Mouse (Mus musculus): ENCODE measurements around the gene Jam2. TPM values are rescaled to one million over a fixed set of nuclear protein-coding genes. Genes with fewer than 3 reads are reported as not detected.

Gene Jam2
- polyA plus RNA-seq, 1 experiment from 2014 or later, result 10.3 TPM

DNA sequence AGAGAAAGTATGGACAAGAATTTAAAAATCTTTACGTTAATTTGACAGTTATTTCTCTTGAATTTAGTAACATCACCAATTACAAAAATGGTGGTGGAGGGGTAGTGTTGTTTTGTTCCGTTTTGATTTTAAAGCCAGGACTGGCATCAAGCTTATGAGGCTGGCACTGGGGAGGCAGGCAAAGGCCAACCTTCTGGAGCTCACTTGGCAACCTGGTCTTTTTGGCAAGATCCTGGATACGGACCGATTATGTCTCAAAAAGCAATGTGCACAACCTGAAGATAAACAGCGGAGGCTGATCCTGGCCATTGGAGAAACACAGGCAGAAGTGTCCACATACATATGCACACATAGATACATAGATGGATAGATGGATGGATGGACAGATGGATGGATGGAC is 58.8 kb downstream of the Jam2 start:
- Histone ChIP-seq H3K36me3 (ENCODE audit: control insufficient read depth, insufficient read depth, low read length) (peaks cover 50% of the 10 kb centered on the region), H3K4me3 (ENCODE audit: control insufficient read depth in 1 of 2, insufficient read depth in 1 of 2, low read depth in 1 of 2, low read length in 2 of 2) (no peak overlapping the region), H3K9ac (ENCODE audit: low read length) (no peak overlapping the region), H3K4me2 (ENCODE audit: low read length) (peak overlapping the region; percentile 75), H3K4me1 (ENCODE audit: control insufficient read depth in 2 of 2, insufficient read depth in 2 of 2, low read length in 2 of 2) (peaks cover 4 to 29% of the 10 kb centered on the region in 2 experiments; a peak in 3 of 4 replicates), H3K27me3 (ENCODE audit: control insufficient read depth, insufficient read depth, low read length) (no peaks in the 10 kb centered on the region), H3K9me3 (ENCODE audit: control insufficient read depth, low read length) (no peaks in the 10 kb centered on the region), H3K27ac (replicated peaks in 1 of 2; ENCODE audit: control insufficient read depth in 1 of 2, insufficient read depth in 1 of 2, low read depth in 2 of 2, low read length in 2 of 2) (no peak overlapping the region)
- 93% methylated on average over 5 of the region's 5 CpGs for WGBS
- ATAC-seq (ENCODE audit: insufficient number of reproducible peaks, insufficient read depth, low FRiP score, low read depth), result no peak

GRCm38 (mm10) chr16:84834344-84834743 is 60.4 kb downstream of the Jam2 start:
- Histone ChIP-seq H3K9ac (ENCODE audit: low read length) (peak overlapping the region; percentile 99), H3K4me2 (ENCODE audit: low read length) (peak overlapping the region; percentile 75), H3K27me3 (ENCODE audit: control insufficient read depth, insufficient read depth, low read length) (no peaks in the 10 kb centered on the region), H3K4me3 (ENCODE audit: control insufficient read depth in 1 of 2, insufficient read depth in 1 of 2, low read depth in 1 of 2, low read length in 2 of 2) (peak overlapping the region; percentile 98 to 99), H3K36me3 (ENCODE audit: control insufficient read depth, insufficient read depth, low read length) (peaks cover 38% of the 10 kb centered on the region), H3K4me1 (ENCODE audit: control insufficient read depth in 2 of 2, insufficient read depth in 2 of 2, low read length in 2 of 2) (peaks cover 4 to 29% of the 10 kb centered on the region in 2 experiments; a peak in 3 of 4 replicates), H3K27ac (replicated peaks in 1 of 2; ENCODE audit: control insufficient read depth in 1 of 2, insufficient read depth in 1 of 2, low read depth in 2 of 2, low read length in 2 of 2) (peak overlapping the region; percentile 99 to 100), H3K9me3 (ENCODE audit: control insufficient read depth, low read length) (no peaks in the 10 kb centered on the region)
- no peak; the same call in 1 of the 2 replicates for ATAC-seq (ENCODE audit: insufficient number of reproducible peaks, insufficient read depth, low FRiP score, low read depth)
- under 1% methylated on average over 22 of the region's 22 CpGs for WGBS

GRCm38 (mm10) chr16:84834745-84835440 is 61.0 kb downstream of the Jam2 start, which contains the start of gene Gabpa:
Gene Gabpa (plus strand): TSS chr16:84834925.
- Histone ChIP-seq H3K4me2 (ENCODE audit: low read length) (peak within 1 kb of the TSS; percentile 85), H3K4me3 (ENCODE audit: control insufficient read depth in 1 of 2, insufficient read depth in 1 of 2, low read depth in 1 of 2, low read length in 2 of 2) (peak within 1 kb of the TSS; percentile 98 to 99), H3K4me1 (ENCODE audit: control insufficient read depth in 2 of 2, insufficient read depth in 2 of 2, low read length in 2 of 2) (peaks cover 4 to 29% of the 10 kb centered on the region in 2 experiments; a peak in 3 of 4 replicates), H3K27me3 (ENCODE audit: control insufficient read depth, insufficient read depth, low read length) (no peaks in the 10 kb centered on the region), H3K27ac (replicated peaks in 1 of 2; ENCODE audit: control insufficient read depth in 1 of 2, insufficient read depth in 1 of 2, low read depth in 2 of 2, low read length in 2 of 2) (peak within 1 kb of the TSS; percentile 99 to 100), H3K36me3 (ENCODE audit: control insufficient read depth, insufficient read depth, low read length) (peaks cover 37% of the 10 kb centered on the region), H3K9me3 (ENCODE audit: control insufficient read depth, low read length) (no peaks in the 10 kb centered on the region), H3K9ac (ENCODE audit: low read length) (peak within 1 kb of the TSS; percentile 99)
- peak; percentile 93 for ATAC-seq (ENCODE audit: insufficient number of reproducible peaks, insufficient read depth, low FRiP score, low read depth)
- under 1% methylated on average over 51 of the region's 52 CpGs for WGBS

- Histone ChIP-seq H3K27ac (replicated peaks in 1 of 2; ENCODE audit: control insufficient read depth in 1 of 2, insufficient read depth in 1 of 2, low read depth in 2 of 2, low read length in 2 of 2) (peak within 1 kb of the TSS; percentile 99 to 100), H3K36me3 (ENCODE audit: control insufficient read depth, insufficient read depth, low read length) (peaks cover 35% of the 10 kb centered on the region), H3K9ac (ENCODE audit: low read length) (peak within 1 kb of the TSS; percentile 99), H3K4me2 (ENCODE audit: low read length) (peak within 1 kb of the TSS; percentile 85), H3K9me3 (ENCODE audit: control insufficient read depth, low read length) (no peaks in the 10 kb centered on the region), H3K4me3 (ENCODE audit: control insufficient read depth in 1 of 2, insufficient read depth in 1 of 2, low read depth in 1 of 2, low read length in 2 of 2) (peak within 1 kb of the TSS; percentile 98 to 99), H3K27me3 (ENCODE audit: control insufficient read depth, insufficient read depth, low read length) (no peaks in the 10 kb centered on the region), H3K4me1 (ENCODE audit: control insufficient read depth in 2 of 2, insufficient read depth in 2 of 2, low read length in 2 of 2) (peaks cover 4 to 29% of the 10 kb centered on the region in 2 experiments; a peak in 3 of 4 replicates)
- under 1% methylated on average over 44 of the region's 57 CpGs for WGBS
- peak; percentile 64 for ATAC-seq (ENCODE audit: insufficient number of reproducible peaks, insufficient read depth, low FRiP score, low read depth)
Observed at GRCm38 (mm10) chr16:84835441-84835822, 61.5 kb downstream of the Jam2 start, which contains the start of gene Atp5j. Gene Atp5j (minus strand): TSS chr16:84835625.

DNA sequence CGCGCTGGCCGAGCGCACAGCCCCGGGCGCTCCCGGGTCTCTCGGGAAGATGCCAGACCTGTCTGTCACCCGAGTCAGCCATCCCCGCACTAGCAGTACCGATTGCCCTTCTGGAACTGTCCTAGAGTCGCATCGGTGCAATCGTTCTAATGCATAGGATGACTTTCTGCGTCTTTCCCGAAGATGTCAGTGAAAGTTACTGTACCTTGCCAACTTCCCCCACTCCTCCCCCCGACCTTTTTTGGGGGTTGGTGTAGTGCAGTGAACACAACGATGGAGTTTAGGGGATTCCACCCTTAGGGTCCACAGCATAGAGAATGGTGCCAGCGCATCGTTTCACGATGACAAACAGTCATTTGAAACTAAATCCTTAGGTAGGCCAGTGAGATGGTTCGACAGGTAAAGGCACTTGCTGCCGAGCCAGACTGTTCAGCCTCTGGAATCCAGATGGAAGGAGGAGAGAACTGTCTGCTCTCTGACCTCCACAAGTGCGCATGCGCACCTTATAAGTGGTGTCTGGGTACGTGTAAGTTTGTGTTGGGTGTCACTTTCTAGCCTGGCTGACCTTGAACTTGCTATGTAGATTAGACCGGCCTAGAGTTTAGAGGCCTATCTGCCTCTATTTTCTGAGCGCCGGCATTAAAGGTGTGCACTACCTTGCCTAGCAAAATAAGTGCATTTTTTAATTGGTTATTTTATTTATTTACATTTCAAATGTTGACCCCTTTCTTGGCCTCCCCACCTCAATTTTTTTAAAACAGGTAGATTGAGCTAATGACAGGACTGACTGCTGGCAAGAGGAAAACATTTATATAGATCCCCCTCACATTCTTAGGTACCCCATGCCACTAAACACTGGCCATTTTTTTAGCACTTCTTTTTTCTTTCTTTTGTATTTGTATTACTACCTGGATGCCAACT is 62.2 kb downstream of the Jam2 start:
- H3K27me3 ChIP-seq (ENCODE audit: control insufficient read depth, insufficient read depth, low read length), result no peaks in the 10 kb centered on the region
- no peaks in the 10 kb centered on the region for H3K9me3 ChIP-seq (ENCODE audit: control insufficient read depth, low read length)
- WGBS, result 4% methylated on average over 28 of the region's 29 CpGs
- peak overlapping the region; percentile 99 to 100 for H3K27ac ChIP-seq (replicated peaks in 1 of 2; ENCODE audit: control insufficient read depth in 1 of 2, insufficient read depth in 1 of 2, low read depth in 2 of 2, low read length in 2 of 2)
- H3K4me1 ChIP-seq (ENCODE audit: control insufficient read depth in 2 of 2, insufficient read depth in 2 of 2, low read length in 2 of 2), result peaks cover 4 to 29% of the 10 kb centered on the region in 2 experiments; a peak in 3 of 4 replicates
- 0 out of 2 replicates have a peak, but pooled peaks have one; percentile 15 for ATAC-seq (ENCODE audit: insufficient number of reproducible peaks, insufficient read depth, low FRiP score, low read depth)
- peak overlapping the region; percentile 99 for H3K9ac ChIP-seq (ENCODE audit: low read length)
- H3K36me3 ChIP-seq (ENCODE audit: control insufficient read depth, insufficient read depth, low read length), result peaks cover 35% of the 10 kb centered on the region
- peak overlapping the region; percentile 98 to 99 for H3K4me3 ChIP-seq (ENCODE audit: control insufficient read depth in 1 of 2, insufficient read depth in 1 of 2, low read depth in 1 of 2, low read length in 2 of 2)
- peak overlapping the region; percentile 85 for H3K4me2 ChIP-seq (ENCODE audit: low read length)

- no peaks in the 10 kb centered on the region for H3K9me3 ChIP-seq (ENCODE audit: control insufficient read depth, low read length)
- H3K4me1 ChIP-seq (ENCODE audit: control insufficient read depth in 2 of 2, insufficient read depth in 2 of 2, low read length in 2 of 2), result peaks cover 0 to 13% of the 10 kb centered on the region in 2 experiments; a peak in 3 of 4 replicates
- H3K9ac ChIP-seq (ENCODE audit: low read length), result no peak overlapping the region
- no peak overlapping the region for H3K27ac ChIP-seq (replicated peaks in 1 of 2; ENCODE audit: control insufficient read depth in 1 of 2, insufficient read depth in 1 of 2, low read depth in 2 of 2, low read length in 2 of 2)
- no peak overlapping the region for H3K4me2 ChIP-seq (ENCODE audit: low read length)
- H3K4me3 ChIP-seq (ENCODE audit: control insufficient read depth in 1 of 2, insufficient read depth in 1 of 2, low read depth in 1 of 2, low read length in 2 of 2), result no peak overlapping the region
- H3K27me3 ChIP-seq (ENCODE audit: control insufficient read depth, insufficient read depth, low read length), result no peaks in the 10 kb centered on the region
- ATAC-seq (ENCODE audit: insufficient number of reproducible peaks, insufficient read depth, low FRiP score, low read depth), result no peak
- peaks cover 33% of the 10 kb centered on the region for H3K36me3 ChIP-seq (ENCODE audit: control insufficient read depth, insufficient read depth, low read length)
- 83% methylated on average over 2 of the region's 2 CpGs for WGBS
Observed at GRCm38 (mm10) chr16:84838576-84838975, 64.7 kb downstream of the Jam2 start.

DNA sequence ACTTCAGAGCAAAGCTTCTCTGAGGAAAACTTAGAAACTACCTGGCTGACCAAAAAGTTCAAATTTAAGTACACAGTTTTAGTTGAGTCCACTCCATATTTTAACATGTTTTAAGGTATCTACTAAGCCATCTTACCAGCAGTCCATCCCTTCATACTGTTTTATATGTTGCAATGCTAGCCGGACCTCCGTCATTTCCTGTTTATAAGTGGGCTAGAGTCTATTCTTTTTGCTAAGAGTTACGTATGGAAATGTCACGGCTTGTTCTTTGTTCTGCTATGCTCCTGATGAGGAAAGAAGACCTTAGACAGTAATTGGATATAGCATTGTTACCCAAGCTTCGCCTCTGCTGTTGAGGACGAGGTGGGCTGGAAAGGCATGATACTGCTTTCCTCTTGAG is 79.6 kb downstream of the Jam2 start:
- no peak for ATAC-seq (ENCODE audit: insufficient number of reproducible peaks, insufficient read depth, low FRiP score, low read depth)
- Histone ChIP-seq H3K9ac (ENCODE audit: low read length) (no peak overlapping the region), H3K36me3 (ENCODE audit: control insufficient read depth, insufficient read depth, low read length) (peaks cover 97% of the 10 kb centered on the region), H3K27me3 (ENCODE audit: control insufficient read depth, insufficient read depth, low read length) (no peaks in the 10 kb centered on the region), H3K27ac (replicated peaks in 1 of 2; ENCODE audit: control insufficient read depth in 1 of 2, insufficient read depth in 1 of 2, low read depth in 2 of 2, low read length in 2 of 2) (no peak overlapping the region), H3K4me1 (ENCODE audit: control insufficient read depth in 2 of 2, insufficient read depth in 2 of 2, low read length in 2 of 2) (no peaks in the 10 kb centered on the region), H3K4me3 (ENCODE audit: control insufficient read depth in 1 of 2, insufficient read depth in 1 of 2, low read depth in 1 of 2, low read length in 2 of 2) (no peak overlapping the region), H3K9me3 (ENCODE audit: control insufficient read depth, low read length) (no peaks in the 10 kb centered on the region), H3K4me2 (ENCODE audit: low read length) (no peak overlapping the region)
- 91% methylated on average over 6 of the region's 6 CpGs for WGBS

All from heart, embryonic 14.5 days (tissue).